In the genomic region with DNA sequence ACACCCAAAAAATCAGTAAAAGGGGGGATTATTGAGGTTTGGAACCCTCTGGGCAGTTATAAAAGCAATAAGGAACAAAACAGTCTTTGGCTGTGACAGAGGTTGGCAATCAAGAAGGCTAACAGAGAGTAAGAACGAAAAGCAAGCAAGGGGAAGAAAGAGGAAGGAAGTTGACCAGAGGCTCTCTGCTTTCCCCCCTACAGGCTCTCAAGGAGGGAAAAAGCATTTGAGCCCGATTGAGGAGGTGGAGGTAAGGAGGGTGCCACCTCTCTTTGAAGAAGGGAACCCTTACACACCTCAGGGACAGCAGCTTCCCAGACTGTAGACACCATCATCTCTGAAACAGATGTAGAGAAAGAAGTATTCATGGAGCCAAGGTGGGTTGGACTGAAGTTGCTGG, we compare ENCODE assay signal across 22 mouse cellular contexts.
"Had no signal": no experiment of that assay in that cellular context is flagged by ENCODE, and none has a peak within 500 bp of the region (broad histone marks: within the 10 kb centered on the region; RNA-seq: fewer than 3 reads in every experiment).

No protein-coding gene starts in this region.

- H3K4me3 ChIP-seq: left cerebral cortex, adult 2 months; limb, embryonic 12.5 days; limb, embryonic 15.5 days had no signal

- H3K9ac ChIP-seq: limb, embryonic 12.5 days; limb, embryonic 15.5 days; liver, embryonic 14.5 days; liver, postnatal 0 days; lung, embryonic 14.5 days had no signal

- H3K4me2 ChIP-seq: limb, embryonic 12.5 days; limb, embryonic 15.5 days; liver, embryonic 11.5 days; lung, embryonic 14.5 days; midbrain, embryonic 11.5 days had no signal

- ATAC-seq: intestine, postnatal 0 days; liver, postnatal 0 days; lung, postnatal 0 days had no signal

- H3K9me3 ChIP-seq: limb, embryonic 12.5 days; limb, embryonic 15.5 days had no signal

- H3K27ac ChIP-seq: kidney, postnatal 0 days; left cerebral cortex, adult 2 months; limb, embryonic 12.5 days; limb, embryonic 15.5 days; liver, embryonic 14.5 days; stomach, postnatal 0 days had no signal

- H3K36me3 ChIP-seq: limb, embryonic 12.5 days; limb, embryonic 15.5 days had no signal

- H3K27me3 ChIP-seq: limb, embryonic 15.5 days had no signal

- DNase-seq: kidney, adult 2 months; kidney, postnatal 25 days; layer of hippocampus, postnatal 36 days; liver, postnatal 0 days; lung, embryonic 14.5 days; lung, postnatal 36 days; midbrain, embryonic 14.5 days; right cerebral cortex, adult 18-20 months; right cerebral cortex, postnatal 25 days; spleen, adult 18-20 months; thymus, adult 2 months; thymus, postnatal 14 days had no signal
